Mouse (Mus musculus) mature B cell (primary cell): Measurements from ENCODE around the gene Adipor2.

Experiments used
- in situ Hi-C: fragments of 300-500 bp; cut with MboI; formaldehyde crosslinking; loops from 2 replicates; pipeline ENCODE4 v1.14.3; 2019

The Adipor2 gene

GRCm38 (mm10) chr6:119347813-119348212 lies 69.7 kb downstream of the Adipor2 start:
- in situ Hi-C loops: no loop called here

- in situ Hi-C loops: no loop called here
Observed at GRCm38 (mm10) chr6:119346257-119346656, 71.2 kb downstream of the Adipor2 start.

DNA sequence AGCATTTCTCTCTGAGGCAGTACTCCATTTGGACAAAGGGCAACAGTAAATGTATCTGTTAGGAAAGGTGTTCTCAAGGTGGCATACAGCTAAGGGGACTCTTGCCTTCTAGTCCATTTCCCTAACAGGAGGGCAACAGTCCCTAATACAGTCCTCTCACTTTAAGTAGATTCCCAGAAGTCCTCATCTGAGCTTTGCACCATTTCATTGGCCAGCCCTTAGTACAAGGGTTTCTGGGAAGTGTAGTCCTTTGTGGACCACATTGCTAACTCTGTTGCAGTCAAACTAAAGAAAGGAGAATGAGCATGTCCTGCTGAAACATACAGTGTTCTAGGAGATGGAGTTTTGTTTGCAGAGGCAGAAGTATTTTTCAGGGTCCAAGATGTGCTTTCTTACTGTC lies 76.1 kb downstream of the Adipor2 start:
- in situ Hi-C loops: no loop called here

DNA sequence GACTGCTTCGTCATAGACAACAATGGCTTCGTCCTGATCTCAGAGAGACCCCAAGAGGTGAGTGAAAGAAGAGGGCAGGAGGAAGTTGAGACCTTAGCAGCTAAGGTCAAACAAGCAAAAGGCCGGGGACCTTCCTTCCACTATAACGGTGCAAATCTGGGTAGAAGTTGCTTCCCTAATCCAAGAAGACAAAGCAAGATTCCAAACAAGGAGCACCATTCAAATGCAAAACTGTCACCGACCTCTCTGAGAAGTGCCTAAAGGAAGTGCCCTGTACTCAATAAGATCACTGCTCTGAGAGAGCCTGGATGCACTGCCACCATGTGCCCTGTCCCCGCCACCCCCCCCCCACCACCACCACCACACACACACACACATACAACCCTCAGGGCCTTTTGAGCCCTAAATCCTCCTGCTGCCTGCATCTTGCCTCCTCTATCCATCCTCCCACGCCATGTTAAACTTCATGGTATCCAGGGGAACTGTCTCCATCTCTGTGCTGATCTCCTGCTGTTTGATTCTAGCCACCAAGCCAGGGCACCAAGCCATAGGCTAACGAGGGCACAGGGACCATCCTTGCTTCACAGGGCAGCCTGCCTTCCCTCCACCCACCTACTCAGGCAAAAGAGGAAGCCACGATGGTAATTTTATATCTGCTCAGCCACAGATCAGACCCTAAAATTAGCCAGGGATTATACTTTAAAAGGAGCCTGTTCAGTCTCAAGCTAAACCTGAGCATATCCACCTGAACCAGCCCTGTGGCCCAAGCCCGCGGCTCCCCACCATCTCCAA lies 79.2 kb downstream of the Adipor2 start:
- in situ Hi-C loops: no loop called here

GRCm38 (mm10) chr6:119337287-119337686 lies 80.2 kb downstream of the Adipor2 start:
- in situ Hi-C loops: no loop called here

GRCm38 (mm10) chr6:119336124-119336523 lies 81.4 kb downstream of the Adipor2 start:
- in situ Hi-C loops: no loop called here

DNA sequence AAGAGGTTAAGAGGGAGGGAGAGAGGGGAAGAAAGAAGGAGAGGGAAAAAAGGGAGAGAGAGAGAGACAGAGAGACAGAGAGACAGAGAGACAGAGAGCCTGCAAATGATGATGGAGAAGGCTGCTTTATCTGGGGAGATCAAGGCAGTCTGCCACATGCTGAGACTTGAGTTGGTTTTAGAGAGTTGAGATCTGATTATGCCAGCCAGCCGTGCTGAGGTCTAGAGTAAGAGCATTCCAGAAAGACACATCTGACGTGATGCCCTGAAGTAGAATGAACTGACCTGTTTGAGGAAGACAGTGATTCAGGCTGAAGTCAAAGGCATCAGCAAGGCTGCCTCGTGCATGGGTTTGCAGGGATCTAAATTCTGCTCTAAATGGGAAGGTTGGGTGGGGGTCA lies 83.7 kb downstream of the Adipor2 start:
- in situ Hi-C loops: no loop called here

GRCm38 (mm10) chr6:119333202-119333601 lies 84.3 kb downstream of the Adipor2 start:
- in situ Hi-C loops: no loop called here

DNA sequence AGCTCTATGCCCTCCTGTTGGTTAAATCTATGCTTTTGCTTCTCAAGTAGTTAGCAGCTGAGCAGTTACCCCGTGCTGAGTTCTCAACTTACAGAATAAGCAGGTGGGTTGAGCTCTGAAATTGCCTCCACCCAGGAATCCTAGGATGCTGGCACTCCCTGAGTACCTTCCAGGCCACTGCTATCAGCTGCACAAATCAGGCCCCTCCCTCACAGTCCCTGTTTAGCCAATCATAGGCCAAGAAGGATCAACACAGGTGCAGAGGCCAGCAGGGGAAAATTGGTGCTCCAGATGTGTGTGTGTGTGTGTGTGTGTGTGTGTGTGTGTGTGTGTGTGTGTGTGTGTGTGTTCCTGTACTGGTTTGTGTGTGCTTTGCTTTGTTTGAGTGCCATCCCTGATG lies 85.4 kb downstream of the Adipor2 start:
- in situ Hi-C loops: no loop called here

GRCm38 (mm10) chr6:119330506-119330905 lies 87.0 kb downstream of the Adipor2 start, which contains the start of gene Lrtm2:
Gene Lrtm2 (minus strand): TSS chr6:119330766.
- in situ Hi-C loops: no loop called here

DNA sequence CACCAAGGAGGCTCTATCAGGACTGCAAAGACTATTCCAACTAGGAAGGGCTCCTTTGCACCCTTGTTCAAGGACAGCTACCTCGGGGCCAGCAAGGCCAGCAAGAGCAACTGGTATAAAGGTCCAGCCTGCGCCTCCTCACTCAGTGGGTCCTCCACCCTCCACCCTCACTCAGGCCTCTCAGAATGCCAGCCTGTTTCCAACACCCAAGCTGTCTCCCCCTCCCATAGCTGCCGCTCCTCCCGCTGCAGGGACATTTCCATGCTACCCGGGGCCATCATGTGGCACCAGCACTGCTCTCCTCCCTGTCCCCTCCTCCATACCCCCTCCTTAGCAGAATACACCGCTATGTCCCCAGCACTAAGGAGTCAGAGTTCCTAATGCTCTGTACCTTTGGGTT lies 87.6 kb downstream of the Adipor2 start:
- in situ Hi-C loops: no loop called here

DNA sequence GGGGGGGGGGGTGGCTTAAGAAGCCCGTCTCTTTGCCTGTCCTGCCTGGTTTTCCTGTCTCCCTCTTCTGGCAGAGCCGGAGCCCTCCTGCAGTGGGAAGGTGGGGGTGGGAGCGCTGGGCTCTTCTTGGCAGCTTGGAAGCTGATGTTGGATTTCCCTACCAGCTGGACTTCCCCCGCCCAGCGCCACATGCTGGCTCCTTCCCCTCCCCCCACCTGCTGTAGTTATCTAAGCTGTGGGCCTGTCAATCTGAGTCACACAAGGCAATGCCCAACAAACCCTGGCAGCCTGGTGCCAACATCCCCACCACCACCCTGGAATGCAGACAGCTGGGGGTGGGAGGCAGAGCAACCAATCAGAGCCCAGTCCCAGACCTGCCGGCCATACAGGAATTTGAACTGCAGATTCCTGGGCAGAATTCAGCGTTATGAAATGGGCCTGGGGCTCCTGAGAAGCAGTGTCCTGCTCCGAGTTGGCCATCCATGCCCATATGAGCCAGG lies 88.2 kb downstream of the Adipor2 start:
- in situ Hi-C loops: no loop called here

- in situ Hi-C loops: no loop called here
Observed at GRCm38 (mm10) chr6:119328521-119329115, 88.9 kb downstream of the Adipor2 start.

- in situ Hi-C loops: no loop called here
Observed at GRCm38 (mm10) chr6:119326541-119326940, 91.0 kb downstream of the Adipor2 start.

DNA sequence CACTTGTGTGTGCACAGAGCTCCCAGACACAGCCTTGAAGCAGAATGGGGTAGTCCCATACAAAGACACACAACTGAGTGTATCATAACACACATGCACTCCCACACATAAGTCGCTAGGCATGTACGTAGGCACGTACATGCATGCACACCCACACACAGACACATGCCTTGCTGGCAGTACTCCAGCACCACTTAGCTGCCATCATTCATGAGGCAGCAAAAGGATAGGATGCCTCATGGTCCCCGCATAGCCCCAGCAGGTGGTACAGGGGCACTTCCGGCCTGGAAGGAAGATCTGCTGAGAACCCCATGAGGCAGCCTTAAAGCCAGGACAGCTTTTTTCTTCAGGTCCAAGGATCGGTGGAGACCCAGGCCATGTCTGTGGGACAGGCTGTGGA lies 91.5 kb downstream of the Adipor2 start:
- in situ Hi-C loops: no loop called here

DNA sequence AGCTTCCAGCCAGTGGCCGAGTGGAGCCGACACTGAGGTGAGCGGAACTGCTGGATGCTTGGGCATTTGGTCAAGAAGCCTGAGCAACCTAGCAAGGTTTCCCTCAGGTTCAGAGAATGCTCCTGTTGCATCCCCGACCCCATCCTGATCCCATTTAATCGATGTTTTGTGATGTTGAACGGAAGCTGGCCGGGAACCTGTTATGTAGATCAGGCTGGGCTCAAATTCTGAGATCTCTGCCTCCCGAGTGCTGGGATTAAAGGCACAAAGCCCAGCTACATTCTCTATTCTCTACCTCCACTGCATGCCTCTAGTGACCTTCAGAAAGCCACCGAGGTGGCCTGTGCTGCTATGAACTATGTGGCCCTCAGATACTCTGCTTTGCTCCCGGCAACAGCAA lies 92.7 kb downstream of the Adipor2 start:
- in situ Hi-C loops: no loop called here

GRCm38 (mm10) chr6:119321752-119322151 lies 95.8 kb downstream of the Adipor2 start:
- in situ Hi-C loops: no loop called here

DNA sequence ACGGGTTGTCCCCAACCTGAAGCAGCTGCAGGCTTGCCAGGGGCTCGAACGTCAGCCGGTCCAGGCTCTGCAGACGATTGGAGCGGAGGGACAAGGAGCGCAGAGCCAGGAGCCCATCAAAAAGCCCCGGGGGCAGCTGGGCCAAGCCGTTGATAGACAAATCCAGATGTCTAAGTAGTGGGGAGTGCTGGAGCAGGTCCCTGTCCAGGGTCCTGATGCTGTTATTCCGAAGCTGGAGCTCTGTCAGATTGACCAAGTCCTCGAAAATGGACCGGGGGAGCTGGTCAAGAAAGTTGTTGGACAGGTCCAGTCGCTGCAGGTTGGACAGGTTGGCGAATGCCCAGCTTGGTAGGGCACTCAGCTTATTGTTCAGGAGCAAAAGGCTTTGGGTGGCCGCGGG lies 97.0 kb downstream of the Adipor2 start:
- in situ Hi-C loops: no loop called here

DNA sequence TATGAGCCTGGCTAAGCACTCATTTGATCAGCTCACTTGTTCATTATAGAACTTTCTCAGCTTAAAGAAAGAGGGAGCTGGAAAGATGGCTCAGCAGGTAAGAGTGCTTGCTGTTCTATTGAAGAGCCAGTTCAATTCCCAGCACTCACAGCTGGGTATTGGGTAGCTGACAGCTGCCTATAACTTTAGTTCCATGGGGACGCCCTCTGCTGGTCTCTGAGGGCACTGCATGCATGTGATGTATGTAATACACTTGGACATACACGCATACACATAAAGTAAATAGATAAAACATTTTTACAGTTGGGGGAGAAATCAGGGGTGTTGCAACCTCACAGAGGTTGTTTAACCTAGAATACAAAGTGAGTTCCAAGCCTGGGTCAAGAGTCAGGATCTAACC lies 98.1 kb downstream of the Adipor2 start:
- in situ Hi-C loops: no loop called here

DNA sequence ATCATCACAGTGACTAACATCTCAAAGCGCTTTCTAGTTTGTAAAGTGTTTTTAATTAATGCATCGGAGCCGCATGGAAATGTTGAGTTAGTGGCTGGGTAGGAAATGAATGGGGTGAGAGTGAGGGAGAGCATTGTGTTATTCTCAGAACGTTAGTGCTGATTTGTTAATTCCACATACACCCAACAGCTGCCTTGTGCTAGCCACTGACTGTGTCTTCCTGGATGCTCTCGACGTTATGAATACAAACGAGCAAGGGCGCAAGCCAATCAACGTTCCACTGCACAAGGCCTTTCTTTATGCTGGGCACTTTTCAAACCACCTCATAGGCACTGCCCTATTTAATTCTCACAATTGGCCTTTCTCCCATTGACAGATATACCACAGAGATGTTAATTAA lies 98.8 kb downstream of the Adipor2 start:
- in situ Hi-C loops: no loop called here

- in situ Hi-C loops: no loop called here
Observed at GRCm38 (mm10) chr6:119314751-119315476, 102.6 kb downstream of the Adipor2 start.

- in situ Hi-C loops: no loop called here
Observed at GRCm38 (mm10) chr6:119313588-119314375, 103.7 kb downstream of the Adipor2 start.
